Mouse (Mus musculus): ENCODE measurements around the gene Lcn8. TPM values are rescaled to one million over a fixed set of nuclear protein-coding genes. Genes with fewer than 3 reads are reported as not detected.
"Not testable (repeated sequence)": the region's sequence is repeated elsewhere in the genome, so short reads cannot be mapped to it uniquely, and the experiment has no call there.

Lcn8 gene
- total RNA-seq, 2 experiments from 2014 or later, result not detected

GRCm38 (mm10) chr2:25679559-25679958 lies 26.6 kb downstream of the Lcn8 start:
- no peak overlapping the region for H3K27ac ChIP-seq
- DNase-seq (ENCODE audit: extremely low spot score in 1 of 2, low spot score in 2 of 2), result no peak
- no peak for TF ChIP-seq CTCF (IDR thresholded peaks at IDR 0.05)
- H3K4me3 ChIP-seq, result no peak overlapping the region
- intact Hi-C loops (cut with DNase I), result no loop called here

GRCm38 (mm10) chr2:25682426-25682825 lies 29.5 kb downstream of the Lcn8 start, which contains the start of gene Lcn10:
Gene Lcn10, plus strand, starts transcription at chr2:25682726.
- Histone ChIP-seq H3K27ac (no peak within 1 kb of the TSS), H3K4me3 (no peak within 1 kb of the TSS)
- no peak for TF ChIP-seq CTCF (IDR thresholded peaks at IDR 0.05)
- DNase-seq (ENCODE audit: extremely low spot score in 1 of 2, low spot score in 2 of 2), result no peak
- intact Hi-C loops (cut with DNase I), result no loop called here

GRCm38 (mm10) chr2:25686941-25687340 lies 34.0 kb downstream of the Lcn8 start:
- no peak overlapping the region for H3K4me3 ChIP-seq
- no peak for DNase-seq (ENCODE audit: extremely low spot score in 1 of 2, low spot score in 2 of 2)
- no peak for TF ChIP-seq CTCF (IDR thresholded peaks at IDR 0.05)
- H3K27ac ChIP-seq, result no peak overlapping the region
- intact Hi-C loops (cut with DNase I), result no loop called here

GRCm38 (mm10) chr2:25694605-25695004 lies 41.7 kb downstream of the Lcn8 start:
- intact Hi-C loops (cut with DNase I), result no loop called here
- H3K4me3 ChIP-seq, result no peak overlapping the region
- peak; percentile 88 for TF ChIP-seq CTCF (IDR thresholded peaks at IDR 0.05)
- H3K27ac ChIP-seq, result no peak overlapping the region
- peak; percentile 28 to 61 for DNase-seq (ENCODE audit: extremely low spot score in 1 of 2, low spot score in 2 of 2)

GRCm38 (mm10) chr2:25696951-25697350 lies 44.0 kb downstream of the Lcn8 start:
- TF ChIP-seq CTCF (IDR thresholded peaks at IDR 0.05), result no peak

GRCm38 (mm10) chr2:25698696-25699095 lies 45.8 kb downstream of the Lcn8 start:
- no peak overlapping the region for H3K27ac ChIP-seq
- DNase-seq (ENCODE audit: extremely low spot score in 1 of 2, low spot score in 2 of 2), result no peak
- intact Hi-C loops (cut with DNase I), result no loop called here
- TF ChIP-seq CTCF (IDR thresholded peaks at IDR 0.05), result no peak
- no peak overlapping the region for H3K4me3 ChIP-seq

More at GRCm38 (mm10) chr2:25696951-25697350, 44.0 kb downstream of the Lcn8 start:
- intact Hi-C loops (cut with DNase I), result no loop called here
- DNase-seq (ENCODE audit: extremely low spot score in 1 of 2, low spot score in 2 of 2), result no peak
- Histone ChIP-seq H3K27ac (no peak overlapping the region), H3K4me3 (no peak overlapping the region)

GRCm38 (mm10) chr2:25699743-25700142 lies 46.8 kb downstream of the Lcn8 start, which contains the start of gene Obp2a:
Gene Obp2a, plus strand, starts transcription at chr2:25700043.
- intact Hi-C loops (cut with DNase I); DNase-seq (ENCODE audit: extremely low spot score in 1 of 2, low spot score in 2 of 2); H3K4me3 ChIP-seq; H3K27ac ChIP-seq: not testable (repeated sequence)

GRCm38 (mm10) chr2:25701001-25701400 lies 48.1 kb downstream of the Lcn8 start:
- no peak for DNase-seq (ENCODE audit: extremely low spot score in 1 of 2, low spot score in 2 of 2)
- no peak for TF ChIP-seq CTCF (IDR thresholded peaks at IDR 0.05)
- Histone ChIP-seq H3K4me3 (no peak overlapping the region), H3K27ac (no peak overlapping the region)
- intact Hi-C loops (cut with DNase I), result no loop called here

GRCm38 (mm10) chr2:25703706-25704105 lies 50.8 kb downstream of the Lcn8 start:
- Histone ChIP-seq H3K27ac (no peak overlapping the region), H3K4me3 (no peak overlapping the region)
- TF ChIP-seq CTCF (IDR thresholded peaks at IDR 0.05), result no peak
- intact Hi-C loops (cut with DNase I), result no loop called here
- no peak for DNase-seq (ENCODE audit: extremely low spot score in 1 of 2, low spot score in 2 of 2)

Other genes with a start within 250 kb of the Lcn8 start
- gene Fut7, start 229.9 kb upstream of the Lcn8 start, total RNA-seq (2021), result under 1 TPM in 1 of 2 experiments, not detected in 1; 0.43 TPM
- 100 to 1,000 TPM; 160 to 168 TPM for gene Abca2, start 224.4 kb upstream of the Lcn8 start, total RNA-seq (2021)
- gene Clic3, start 196.3 kb upstream of the Lcn8 start, total RNA-seq (2021), result not detected
- gene Paxx, start 192.0 kb upstream of the Lcn8 start, total RNA-seq (2021), result 10 to 100 TPM; 65.9 to 75.3 TPM
- 1,000 to 10,000 TPM; 1,632 to 2,529 TPM for gene Ptgds, start 183.1 kb upstream of the Lcn8 start, total RNA-seq (2021)
- gene Lcn12, start 159.2 kb upstream of the Lcn8 start, total RNA-seq (2021), result not detected
- gene Fbxw5, start 152.4 kb upstream of the Lcn8 start, total RNA-seq (2021), result 100 to 1,000 TPM; 120 to 122 TPM
- gene C8g, start 151.4 kb upstream of the Lcn8 start, total RNA-seq (2021), result 1 to 10 TPM; 1.4 to 1.5 TPM
- gene Traf2, start 106.2 kb upstream of the Lcn8 start, total RNA-seq (2021), result 10 to 100 TPM; 10.4 to 11.0 TPM
- gene Edf1, start 95.3 kb upstream of the Lcn8 start, total RNA-seq (2021), result 100 to 1,000 TPM; 190 to 202 TPM
- gene Mamdc4, start 78.3 kb upstream of the Lcn8 start, total RNA-seq (2021), result 1 to 10 TPM; 1.8 to 2.6 TPM
- gene Phpt1, start 77.9 kb upstream of the Lcn8 start, total RNA-seq (2021), result 10 to 100 TPM; 64.0 to 70.5 TPM
- 100 to 1,000 TPM; 102 to 104 TPM for gene Ajm1, start 71.4 kb upstream of the Lcn8 start, total RNA-seq (2021)
- gene Rabl6, start 44.6 kb upstream of the Lcn8 start, total RNA-seq (2021), result 100 to 1,000 TPM; 157 to 163 TPM
- gene Ccdc183, start 35.4 kb upstream of the Lcn8 start, total RNA-seq (2021), result not detected
- gene Tmem141, start 31.1 kb upstream of the Lcn8 start, total RNA-seq (2021), result 10 to 100 TPM; 21.6 to 22.3 TPM
- under 1 TPM; 0.25 to 0.70 TPM for gene Fcna, start 25.1 kb upstream of the Lcn8 start, total RNA-seq (2021)
- gene Lcn5, start 4.8 kb downstream of the Lcn8 start, total RNA-seq (2021), result not detected
- not detected for gene Lcn6, start 23.7 kb downstream of the Lcn8 start, total RNA-seq (2021)
- not detected for gene Lcn10, start 29.6 kb downstream of the Lcn8 start, total RNA-seq (2021)
- gene Obp2a, start 46.9 kb downstream of the Lcn8 start, total RNA-seq (2021), result not detected
- gene Bmyc, start 53.6 kb downstream of the Lcn8 start, total RNA-seq (2021), result 10 to 100 TPM; 82.6 to 89.9 TPM
- gene Obp2b, start 83.9 kb downstream of the Lcn8 start, total RNA-seq (2021), result under 1 TPM in 1 of 2 experiments, not detected in 1; 0.50 TPM
- gene Lcn3, start 112.4 kb downstream of the Lcn8 start, total RNA-seq (2021), result not detected
- not detected for gene Lcn11, start 123.9 kb downstream of the Lcn8 start, total RNA-seq (2021)
- not detected for gene Gm13539, start 129.1 kb downstream of the Lcn8 start, total RNA-seq (2021)
- gene Glt6d1, start 162.7 kb downstream of the Lcn8 start, total RNA-seq (2021), result not detected
- not detected for gene Lcn9, start 170.0 kb downstream of the Lcn8 start, total RNA-seq (2021)
- gene Sohlh1, start 194.1 kb downstream of the Lcn8 start, total RNA-seq (2021), result not detected
- gene Kcnt1, start 210.6 kb downstream of the Lcn8 start, total RNA-seq (2021), result 100 to 1,000 TPM; 127 to 142 TPM